Mouse (Mus musculus) ES-Bruce4 (cell line): Measurements from ENCODE around the gene Tssk4.

Experiments used
- CTCF ChIP-seq: IDR thresholded peaks from one replicate; pipeline ENCODE4 v1.8.1; 2011; ENCODE audit warnings: low read depth, low read length
- POLR2A ChIP-seq: IDR thresholded peaks from one replicate; pipeline ENCODE4 v1.8.1; 2011; ENCODE audit warnings: low read length; ENCODE audit not compliant: insufficient read depth

DNA sequence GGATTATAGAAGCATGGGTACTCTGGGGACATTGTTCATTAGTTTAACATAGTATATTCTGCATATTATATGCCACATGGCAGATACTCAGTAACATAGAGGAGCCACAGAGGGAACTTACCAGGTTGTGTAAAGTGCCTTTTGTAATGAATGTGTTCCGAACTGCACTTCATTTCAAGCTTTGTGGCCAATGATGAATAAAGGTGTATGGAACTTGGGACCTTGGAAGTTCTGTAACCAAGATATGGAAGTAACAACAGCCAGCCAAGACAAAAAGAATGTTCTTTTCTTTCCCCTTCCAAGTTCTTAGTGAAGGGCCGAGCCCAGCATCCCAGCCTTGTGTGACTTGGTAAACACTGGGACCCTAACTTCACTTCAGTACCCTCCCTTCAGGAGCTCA lies at the start of gene Tssk4:
- TF ChIP-seq CTCF (no peak), POLR2A (no peak)
